In genomic region chr13:63258167-63258582, GRCm38 (mm10) we compare ENCODE assay signal across 10 mouse cellular contexts.
DNase-seq lines count a peak whose midpoint lies in the region; ATAC-seq and TF ChIP-seq lines count a peak whose summit lies in the region.
"Had no signal": no experiment of that assay in that cellular context is flagged by ENCODE, and none has a peak within 500 bp of the region (broad histone marks: within the 10 kb centered on the region; RNA-seq: fewer than 3 reads in every experiment).

No protein-coding gene starts in this region.

- peaks cover 14% of the 10 kb centered on the region for H3K36me3 ChIP-seq in heart, embryonic 15.5 days

- peak; percentile 31; the same call in 1 of the 2 replicates for ATAC-seq in frontal cortex, adult (ENCODE audit: low TSS enrichment)
- ATAC-seq in heart, embryonic 15.5 days (replicated peaks; ENCODE audit: insufficient number of reproducible peaks, insufficient read depth, low FRiP score, low read depth): 0 out of 2 replicates have a peak, but pooled peaks have one; percentile 14
- ATAC-seq: hindbrain, postnatal 0 days had no signal

- 51% methylated on average over 6 of the region's 6 CpGs for WGBS in lung, adult 2 months
- WGBS in heart, embryonic 15.5 days: 58% methylated on average over 6 of the region's 6 CpGs

- H3K9me3 ChIP-seq in heart, embryonic 15.5 days (replicated peaks): no peaks in the 10 kb centered on the region
- H3K9me3 ChIP-seq: forebrain, embryonic 12.5 days had no signal

- H3K4me1 ChIP-seq in lung, adult 2 months (ENCODE audit: control insufficient read depth, insufficient read depth, low read length): peaks cover 56% of the 10 kb centered on the region
- peaks cover 81% of the 10 kb centered on the region for H3K4me1 ChIP-seq in heart, embryonic 15.5 days (replicated peaks)

- no peak overlapping the region for H3K4me2 ChIP-seq in heart, embryonic 15.5 days
- H3K4me2 ChIP-seq: forebrain, embryonic 12.5 days had no signal

- no peak overlapping the region for H3K4me3 ChIP-seq in lung, adult 2 months (replicated peaks; ENCODE audit: extremely low read depth, low read depth, low read length)
- no peak overlapping the region for H3K4me3 ChIP-seq in heart, embryonic 15.5 days
- H3K4me3 ChIP-seq: forebrain, embryonic 12.5 days had no signal

- no peak for DNase-seq in frontal cortex, adult 2 months (ENCODE audit: extremely low spot score in 1 of 2, low spot score in 1 of 2)
- peak; percentile 20 for DNase-seq in lung, adult 2 months
- DNase-seq in lung, postnatal 36 days: no peak
- DNase-seq in skeletal muscle tissue, adult 2 months (ENCODE audit: low read depth, low spot score): peak; percentile 80
- DNase-seq in urinary bladder, postnatal 14 days (ENCODE audit: low spot score): no peak
- DNase-seq in cerebellum, adult 9-10 months: no peak

- TF ChIP-seq POLR2A in lung, adult 2 months (IDR thresholded peaks at IDR 0.05; ENCODE audit: borderline replicate concordance, extremely low read depth, low read depth, low read length): no peak

- no peak overlapping the region for H3K9ac ChIP-seq in heart, embryonic 15.5 days
- H3K9ac ChIP-seq: forebrain, embryonic 12.5 days had no signal

- no peaks in the 10 kb centered on the region for H3K27me3 ChIP-seq in heart, embryonic 15.5 days
- H3K27me3 ChIP-seq: forebrain, embryonic 12.5 days had no signal

- TF ChIP-seq CTCF in lung, adult 2 months (IDR thresholded peaks at IDR 0.05; ENCODE audit: insufficient read depth, low read length): no peak

- H3K27ac ChIP-seq in heart, embryonic 15.5 days: peak overlapping the region; percentile 61
- H3K27ac ChIP-seq: forebrain, embryonic 12.5 days; hindbrain, postnatal 0 days had no signal

Comparison
In these comparisons a context has a peak if more than half of its experiments do, and no peak if none do; other contexts are left out.
1. DNase-seq: peak in lung, adult 2 months (single experiment) and skeletal muscle tissue, adult 2 months (single experiment); none in frontal cortex, adult 2 months (0 of 2), lung, postnatal 36 days (single experiment), urinary bladder, postnatal 14 days (single experiment) and cerebellum, adult 9-10 months (single experiment).